Mouse (Mus musculus) heart, embryonic 14.5 days (tissue): ENCODE measurements around the gene Stard13. TPM values are rescaled to one million over a fixed set of nuclear protein-coding genes. Genes with fewer than 3 reads are reported as not detected.

ENCODE experiments used
- ATAC-seq: fragments of 200-750 bp; cut with Nextera tagmentation; 2 replicates; pipeline ENCODE4 v1.8.0; 2017; ENCODE audit warnings: low read depth, moderate TSS enrichment; ENCODE audit not compliant: insufficient number of reproducible peaks, insufficient read depth, low FRiP score
- H3K27ac ChIP-seq, 2 experiments: fragments of 200-500 bp in 1 of 2; fragments of 300-500 bp in 1 of 2; sonication (generic) in 1 of 2; replicated peaks in 1 of 2; 2 replicates each; pipeline ENCODE4 v1.5.1; 2012 to 2014; ENCODE audit warnings: low read depth in 2 of 2, low read length in 2 of 2, control low read depth in 1 of 2, mild to moderate bottlenecking in 1 of 2, mixed read lengths in 1 of 2; ENCODE audit not compliant: control insufficient read depth in 1 of 2, insufficient read depth in 1 of 2
- H3K27me3 ChIP-seq: fragments of 300-500 bp; sonication (generic); 2 replicates; pipeline ENCODE4 v1.6.1; 2014; ENCODE audit warnings: mild to moderate bottlenecking, low read length, control low read depth; ENCODE audit not compliant: control insufficient read depth, insufficient read depth
- H3K36me3 ChIP-seq: fragments of 300-500 bp; sonication (generic); 2 replicates; pipeline ENCODE4 v1.6.1; 2014; ENCODE audit warnings: mild to moderate bottlenecking, control low read depth, low read length, mixed read lengths; ENCODE audit not compliant: control insufficient read depth, insufficient read depth
- H3K4me1 ChIP-seq, 2 experiments: fragments of 200-500 bp in 1 of 2; fragments of 300-500 bp in 1 of 2; sonication (generic) in 1 of 2; 2 replicates each; pipeline ENCODE4 v1.6.1; 2012 to 2014; ENCODE audit warnings: low read length in 2 of 2, control low read depth in 1 of 2, mixed read lengths in 1 of 2; ENCODE audit not compliant: control insufficient read depth in 2 of 2, insufficient read depth in 2 of 2
- H3K4me2 ChIP-seq: fragments of 300-500 bp; sonication (generic); 2 replicates; pipeline ENCODE4 v1.6.1; 2014; ENCODE audit warnings: mild to moderate bottlenecking, low read length
- H3K4me3 ChIP-seq, 2 experiments: fragments of 200-500 bp in 1 of 2; fragments of 300-500 bp in 1 of 2; sonication (generic) in 1 of 2; 2 replicates each; pipeline ENCODE4 v1.5.1; 2012 to 2014; ENCODE audit warnings: low read length in 2 of 2, mild to moderate bottlenecking in 2 of 2, control low read depth in 1 of 2, low read depth in 1 of 2, moderate library complexity in 1 of 2; ENCODE audit not compliant: control insufficient read depth in 1 of 2, insufficient read depth in 1 of 2
- H3K9ac ChIP-seq: fragments of 300-500 bp; sonication (generic); 2 replicates; pipeline ENCODE4 v1.6.1; 2014; ENCODE audit warnings: mild to moderate bottlenecking, low read length
- H3K9me3 ChIP-seq: fragments of 300-500 bp; sonication (generic); 2 replicates; pipeline ENCODE4 v1.6.1; 2016; ENCODE audit warnings: low read length, control low read depth; ENCODE audit not compliant: control insufficient read depth
- WGBS: fragments of 180-500 bp; shearing (Covaris S2); extraction: QIAGEN DNeasy Blood & Tissue Kit; methylation state at CpG from one replicate; pipeline ENCODE4 v1.1.7; 2014; 5-methylcytosine and 5-hydroxymethylcytosine counted together
- polyA plus RNA-seq: library from polyadenylated mRNA; unstranded; fragments of >200 nt; fragmentation: Nextera tagmentation; extraction: Ambion mirVana; gene quantifications from 2 replicates; pipeline ENCODE4 v1.2.1, GENCODE M21; 2014

The Stard13 gene
- polyA plus RNA-seq, 1 experiment from 2014 or later = 3.4 TPM

DNA sequence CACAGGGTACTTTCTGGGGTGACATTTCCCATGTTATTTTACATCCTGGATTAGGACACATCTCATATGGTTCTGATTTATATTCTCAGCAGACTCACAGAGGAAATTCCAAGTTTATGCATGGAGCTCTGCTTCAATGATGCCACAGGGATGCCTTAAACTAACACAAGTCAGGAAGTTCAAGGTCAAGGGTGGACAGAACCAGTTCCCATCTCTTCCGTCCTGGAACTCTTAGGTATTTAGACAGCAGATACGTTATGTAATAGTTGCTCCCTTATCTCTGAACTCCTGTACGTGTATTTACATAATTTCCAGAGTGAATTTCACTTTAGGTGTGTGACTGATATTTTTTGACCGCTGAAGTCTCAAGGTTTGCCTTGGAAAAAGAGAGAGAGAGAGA is 130.4 kb downstream of the Stard13 start:
- ATAC-seq = no peak
- peaks cover 6 to 7% of the 10 kb centered on the region in 2 experiments for H3K4me1 ChIP-seq
- no peak overlapping the region for H3K9ac ChIP-seq
- H3K9me3 ChIP-seq = 0 out of 2 replicates have a peak, but pooled peaks cover 3% of the 10 kb centered on the region
- H3K27me3 ChIP-seq = no peaks in the 10 kb centered on the region
- WGBS = 65% methylated on average over 4 of the region's 4 CpGs
- H3K4me2 ChIP-seq = no peak overlapping the region
- H3K36me3 ChIP-seq = no peaks in the 10 kb centered on the region
- H3K27ac ChIP-seq = no peak overlapping the region
- H3K4me3 ChIP-seq = no peak overlapping the region

DNA sequence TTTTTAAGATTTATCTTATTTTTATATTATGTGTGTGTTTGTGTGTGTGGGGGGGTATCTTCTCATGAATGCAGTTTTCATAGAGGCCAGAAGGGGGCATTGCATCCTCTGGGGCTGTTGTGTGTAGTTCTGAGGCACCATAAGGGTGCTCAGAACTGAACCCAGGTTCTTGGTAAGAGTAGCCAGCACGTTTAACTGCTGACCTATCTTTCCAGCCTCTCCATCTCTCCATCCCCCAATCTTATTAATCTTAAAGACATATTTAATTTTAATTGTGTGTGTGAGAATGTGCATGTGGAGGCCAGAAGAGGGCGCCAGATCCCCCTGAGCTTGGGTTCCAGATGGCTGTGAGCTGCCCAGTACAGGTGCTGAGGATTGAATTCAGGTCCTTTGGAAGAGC is 131.4 kb downstream of the Stard13 start:
- H3K4me1 ChIP-seq = peaks cover 4 to 6% of the 10 kb centered on the region in 2 experiments
- no peaks in the 10 kb centered on the region for H3K36me3 ChIP-seq
- WGBS = 57% methylated on average over 2 of the region's 2 CpGs
- no peaks in the 10 kb centered on the region for H3K27me3 ChIP-seq
- ATAC-seq = no peak
- no peak overlapping the region for H3K4me3 ChIP-seq
- H3K27ac ChIP-seq = no peak overlapping the region
- no peak overlapping the region for H3K4me2 ChIP-seq
- H3K9me3 ChIP-seq = 0 out of 2 replicates have a peak, but pooled peaks cover 3% of the 10 kb centered on the region
- no peak overlapping the region for H3K9ac ChIP-seq

DNA sequence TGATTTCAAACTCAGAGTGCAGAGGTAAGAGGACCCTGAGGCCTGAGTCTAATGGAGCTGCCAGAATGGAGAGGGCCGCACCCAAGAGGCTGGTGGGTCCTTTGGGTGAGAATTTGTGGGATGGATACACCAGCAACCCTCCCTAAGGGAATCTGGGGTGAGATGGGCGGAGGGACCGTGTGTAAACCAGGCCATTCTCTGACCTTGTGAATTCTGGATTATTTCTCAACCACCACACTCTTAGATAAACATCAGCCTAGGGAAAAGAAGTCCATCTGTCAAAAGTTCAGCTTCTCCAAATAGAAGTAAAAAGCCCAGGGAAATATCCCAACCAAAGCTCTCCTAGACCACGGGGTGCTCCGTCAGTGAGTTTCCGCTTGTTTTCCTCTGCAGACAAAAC is 137.6 kb downstream of the Stard13 start:
- H3K9ac ChIP-seq = no peak overlapping the region
- ATAC-seq = no peak
- no peak overlapping the region for H3K4me2 ChIP-seq
- 86% methylated on average over 6 of the region's 6 CpGs for WGBS
- H3K27me3 ChIP-seq = no peaks in the 10 kb centered on the region
- H3K27ac ChIP-seq = no peak overlapping the region
- no peak overlapping the region for H3K4me3 ChIP-seq
- H3K9me3 ChIP-seq = no peaks in the 10 kb centered on the region
- 0 out of 2 replicates have a peak, but pooled peaks cover 4% of the 10 kb centered on the region for H3K36me3 ChIP-seq
- 0 out of 4 replicates have a peak, but pooled peaks cover 0 to 3% of the 10 kb centered on the region in 2 experiments for H3K4me1 ChIP-seq

DNA sequence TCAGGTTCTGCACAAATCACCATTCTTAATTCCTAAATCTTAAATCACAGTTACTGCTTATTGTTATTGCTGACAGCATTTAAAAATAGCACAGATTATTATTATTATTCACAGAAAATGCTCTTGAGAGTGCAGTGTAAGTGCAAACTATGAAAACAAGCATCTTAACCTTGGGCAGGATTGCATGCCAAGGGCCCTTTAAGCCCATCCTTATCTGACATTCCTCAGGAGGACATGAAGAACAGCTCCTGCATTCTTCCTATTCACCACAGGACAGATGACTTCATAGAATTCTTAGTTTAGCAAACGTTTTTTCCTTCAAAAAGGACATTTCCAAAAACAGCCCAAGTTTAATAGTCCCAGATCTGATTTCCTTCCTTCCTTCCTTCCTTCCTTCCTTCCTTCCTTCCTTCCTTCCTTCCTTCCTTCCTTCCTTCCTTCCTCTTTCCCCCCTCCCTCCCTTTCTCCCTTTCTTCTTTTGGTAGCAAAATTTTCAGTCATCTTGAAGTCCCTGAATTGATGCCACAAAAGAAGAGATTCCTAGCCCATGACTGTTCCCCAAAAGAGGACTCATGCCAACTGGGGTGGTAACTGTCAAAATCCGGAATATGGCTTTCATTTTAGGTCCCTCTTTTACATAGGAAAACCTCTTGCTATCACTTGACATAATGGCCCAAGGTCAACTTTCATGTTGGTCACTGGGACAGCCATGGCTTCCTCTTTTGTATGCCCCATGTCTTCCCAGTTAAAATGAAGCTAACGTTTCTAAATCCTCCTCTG is 140.6 kb downstream of the Stard13 start:
- 60% methylated on average over 3 of the region's 3 CpGs for WGBS
- Histone ChIP-seq H3K9ac (no peak overlapping the region), H3K27ac (no peak overlapping the region), H3K36me3 (0 out of 2 replicates have a peak, but pooled peaks cover 4% of the 10 kb centered on the region), H3K4me1 (0 out of 4 replicates have a peak, but pooled peaks cover 0 to 3% of the 10 kb centered on the region in 2 experiments), H3K4me2 (no peak overlapping the region), H3K9me3 (no peaks in the 10 kb centered on the region), H3K4me3 (no peak overlapping the region), H3K27me3 (no peaks in the 10 kb centered on the region)
- ATAC-seq = no peak

DNA sequence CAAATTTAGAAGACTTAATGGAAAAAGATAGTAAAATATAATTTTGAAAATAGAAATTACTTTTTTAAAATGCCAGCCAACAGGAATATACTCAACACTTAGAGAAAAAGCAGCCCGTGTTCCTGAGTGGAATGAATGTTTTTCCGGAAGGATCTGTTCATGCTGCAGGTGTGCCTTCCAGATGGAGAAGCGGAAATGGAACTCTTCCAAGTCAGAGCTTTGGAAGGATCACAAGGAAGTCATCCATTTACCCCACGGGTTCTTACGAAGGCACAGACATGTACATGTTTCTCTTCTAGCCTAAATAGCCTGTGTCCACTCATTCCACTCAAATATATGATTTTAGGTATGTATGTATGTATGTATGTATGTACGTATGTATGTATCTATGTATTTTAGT is 142.6 kb downstream of the Stard13 start:
- 88% methylated on average over 6 of the region's 6 CpGs for WGBS
- Histone ChIP-seq H3K36me3 (0 out of 2 replicates have a peak, but pooled peaks cover 4% of the 10 kb centered on the region), H3K4me1 (0 out of 4 replicates have a peak, but pooled peaks cover 0 to 3% of the 10 kb centered on the region in 2 experiments), H3K4me2 (no peak overlapping the region), H3K4me3 (no peak overlapping the region), H3K27ac (no peak overlapping the region), H3K27me3 (no peaks in the 10 kb centered on the region), H3K9me3 (no peaks in the 10 kb centered on the region), H3K9ac (no peak overlapping the region)
- no peak for ATAC-seq

GRCm38 (mm10) chr5:151089201-151089600 is 144.4 kb downstream of the Stard13 start:
- H3K4me1 ChIP-seq = 0 out of 4 replicates have a peak, but pooled peaks cover 0 to 3% of the 10 kb centered on the region in 2 experiments
- no peak for ATAC-seq
- no peak overlapping the region for H3K4me3 ChIP-seq
- WGBS = 64% methylated on average over 6 of the region's 6 CpGs
- no peaks in the 10 kb centered on the region for H3K9me3 ChIP-seq
- 0 out of 2 replicates have a peak, but pooled peaks cover 4% of the 10 kb centered on the region for H3K36me3 ChIP-seq
- H3K9ac ChIP-seq = no peak overlapping the region
- no peak overlapping the region for H3K27ac ChIP-seq
- H3K27me3 ChIP-seq = no peaks in the 10 kb centered on the region
- no peak overlapping the region for H3K4me2 ChIP-seq

DNA sequence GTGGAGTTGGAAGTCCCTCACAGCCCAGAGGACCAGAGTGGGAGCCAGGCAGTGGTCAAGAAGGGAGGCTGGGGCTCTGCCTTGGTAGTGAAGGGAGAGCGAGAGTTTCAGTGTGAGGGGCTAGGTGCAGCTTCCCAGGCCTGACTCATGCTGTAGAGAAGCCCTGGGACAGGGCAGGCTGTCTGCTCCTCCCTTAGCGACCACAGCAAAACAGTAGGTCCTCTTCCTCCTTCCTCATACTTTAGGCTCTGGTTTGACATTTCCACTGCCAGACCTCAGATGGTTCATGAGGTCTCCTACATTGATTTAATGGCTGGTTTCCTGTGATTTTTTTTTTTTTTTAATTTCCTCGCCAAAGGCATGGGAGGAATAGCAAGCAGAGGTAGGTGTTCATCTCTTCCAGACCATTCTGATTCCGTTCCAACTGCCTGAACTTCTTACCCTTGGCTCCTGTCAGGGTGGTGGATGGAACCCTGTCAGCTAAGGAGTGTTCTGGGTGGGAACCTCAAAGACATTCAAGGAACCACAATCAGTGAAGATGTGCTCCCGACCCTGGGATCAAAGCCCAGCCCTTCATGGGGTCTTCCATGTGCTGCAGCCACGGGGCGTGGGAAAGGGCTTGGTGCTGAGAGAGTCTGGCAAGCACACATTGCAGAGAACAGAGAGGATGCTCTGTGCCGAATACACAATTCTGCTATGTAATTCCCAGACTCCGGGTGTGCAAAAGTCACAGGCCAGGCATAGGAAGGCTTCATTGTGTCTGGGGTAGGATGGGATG is 147.0 kb downstream of the Stard13 start:
- Histone ChIP-seq H3K27me3 (no peaks in the 10 kb centered on the region), H3K27ac (no peak overlapping the region)
- 58% methylated on average over 9 of the region's 9 CpGs for WGBS

More for the DNA sequence above, 147.0 kb downstream of the Stard13 start:
- ATAC-seq = no peak
- Histone ChIP-seq H3K9me3 (no peaks in the 10 kb centered on the region), H3K36me3 (no peaks in the 10 kb centered on the region), H3K4me1 (no peaks in the 10 kb centered on the region), H3K4me3 (no peak overlapping the region), H3K9ac (no peak overlapping the region), H3K4me2 (no peak overlapping the region)
